Mouse (Mus musculus) spleen, postnatal 36 days (tissue): ENCODE results near the gene Gm8773.

Experiments used
- DNase-seq, 2 experiments: peaks; one replicate each; pipeline ENCODE4 v3.0.0; 2022; ENCODE audit warnings: low spot score in 2 of 2, mixed read lengths in 1 of 2

Gene Gm8773

GRCm38 (mm10) chr5:5573749-5574317 is at the start of gene Gm8773:
TSS of gene Gm8773 (plus strand) at chr5:5573799.
- DNase-seq = no peak

DNA sequence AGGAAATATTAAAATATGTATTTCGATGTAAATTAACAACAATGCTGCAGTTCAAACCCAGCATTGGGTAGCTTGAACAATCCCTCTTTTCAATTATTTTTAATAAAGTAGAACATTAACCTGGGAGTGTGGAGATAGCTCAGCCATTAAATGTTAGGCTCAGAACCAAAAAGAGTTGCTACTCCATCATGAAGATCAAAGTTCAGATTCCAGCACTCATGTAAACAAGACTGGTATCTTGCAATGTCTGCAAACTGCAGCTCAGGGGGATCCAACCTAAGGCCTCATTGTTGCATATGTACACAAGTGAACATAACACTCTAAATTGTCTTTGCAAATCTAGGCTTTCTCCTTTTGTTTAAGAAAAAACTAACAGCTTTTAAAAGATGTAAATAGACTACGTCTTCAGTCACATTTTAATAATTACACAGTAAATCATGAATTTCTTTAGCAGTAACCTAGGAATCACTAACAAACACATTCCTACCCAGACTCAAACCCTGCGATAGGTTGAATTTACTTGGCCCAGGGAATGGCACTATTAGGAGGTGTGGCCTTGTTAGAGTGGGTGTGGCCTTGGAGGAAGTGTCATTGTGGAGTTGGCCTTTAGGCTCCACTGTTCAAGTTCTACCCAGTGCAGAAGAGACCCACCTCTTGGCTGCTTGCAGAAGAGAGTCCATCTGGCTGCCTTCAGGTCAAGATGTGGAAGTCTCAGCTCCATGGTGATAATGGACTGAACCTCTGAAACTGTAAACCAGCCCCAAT is 39.8 kb upstream of the Gm8773 start:
- DNase-seq = no peak

GRCm38 (mm10) chr5:5536131-5536530 is 37.5 kb upstream of the Gm8773 start:
- no peak for DNase-seq

- no peak for DNase-seq
These were observed 33.8 kb upstream of the Gm8773 start for GRCm38 (mm10) chr5:5539771-5540170.

DNA sequence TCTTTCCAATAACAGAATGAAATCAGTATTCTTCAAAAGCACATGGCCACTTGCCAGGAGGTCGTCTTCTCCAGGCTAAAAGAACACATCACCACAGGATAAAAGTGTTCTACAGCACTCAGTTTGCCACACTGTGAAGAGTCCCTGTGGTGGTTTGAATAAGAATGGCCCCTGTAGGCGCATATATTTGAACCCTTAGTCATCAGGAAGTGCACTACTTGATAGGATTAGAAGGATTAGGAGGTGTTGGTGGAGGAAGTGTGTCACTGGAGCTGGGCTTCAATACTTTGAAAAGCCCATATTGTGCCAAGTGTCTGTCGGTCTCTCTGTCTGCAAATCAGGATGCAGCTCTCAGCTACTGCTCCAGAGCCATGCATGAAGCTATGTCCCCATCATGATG is 33.2 kb upstream of the Gm8773 start:
- DNase-seq = no peak

- no peak for DNase-seq
These were observed 22.5 kb upstream of the Gm8773 start for GRCm38 (mm10) chr5:5551110-5551509.

DNA sequence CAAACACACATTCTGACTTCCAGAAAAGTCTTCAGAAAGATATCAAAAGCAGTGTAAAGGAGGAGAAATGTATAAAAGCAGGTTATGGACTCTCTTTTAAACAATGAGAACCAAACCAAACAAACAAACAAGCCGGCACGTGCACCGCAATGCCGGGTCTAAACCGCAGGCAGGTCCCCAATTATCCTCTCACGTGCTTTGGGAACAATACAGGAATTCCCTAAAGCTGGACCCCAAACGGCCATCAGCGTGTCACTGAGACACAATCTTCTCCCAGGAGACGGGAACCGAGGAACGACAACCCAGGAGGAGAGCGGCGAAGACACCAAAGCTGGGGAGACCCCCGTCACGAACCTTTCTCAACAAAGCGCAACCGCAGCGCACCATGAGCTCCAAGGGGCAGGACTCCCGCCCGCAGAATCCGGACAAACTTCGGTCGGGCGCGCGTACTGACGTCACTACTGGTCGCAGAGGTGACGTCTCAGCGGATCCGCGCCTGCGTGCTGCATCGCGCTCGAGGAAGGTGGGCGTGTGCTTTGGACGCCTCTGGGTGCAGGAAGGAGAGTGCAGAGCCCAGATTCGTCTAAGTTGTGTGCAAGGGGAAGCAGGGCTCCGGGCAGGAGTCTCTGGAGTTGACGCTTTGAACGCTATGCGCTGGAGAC is 14.4 kb upstream of the Gm8773 start, which contains the start of gene Gtpbp10:
TSS of gene Gtpbp10 (minus strand) at position 460 of the 662 bp plus-strand sequence.
- DNase-seq = peak; percentile 81 to 85

- no peak for DNase-seq
These were observed 13.8 kb upstream of the Gm8773 start for GRCm38 (mm10) chr5:5559798-5560197.

- no peak for DNase-seq
These were observed 12.4 kb upstream of the Gm8773 start for GRCm38 (mm10) chr5:5561041-5561706.

DNA sequence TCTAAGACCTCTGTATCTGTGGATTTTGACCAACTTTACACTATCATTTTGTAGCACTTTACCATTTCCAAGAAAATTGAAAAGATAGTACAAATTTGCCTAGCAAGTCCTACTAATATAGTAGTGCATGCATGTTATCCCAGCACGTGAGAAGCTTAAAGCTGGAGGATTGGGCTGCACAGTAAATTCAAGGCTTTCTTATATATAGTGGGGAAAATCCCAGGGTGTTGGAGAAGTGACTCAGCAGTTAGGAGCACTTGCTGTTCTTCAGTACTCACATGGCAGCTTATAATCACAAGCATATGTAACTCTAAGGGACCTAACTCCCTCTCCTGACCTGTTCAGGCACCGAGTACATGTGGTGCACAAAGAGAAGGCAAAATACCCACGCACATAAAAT is 11.2 kb upstream of the Gm8773 start:
- DNase-seq = no peak

DNA sequence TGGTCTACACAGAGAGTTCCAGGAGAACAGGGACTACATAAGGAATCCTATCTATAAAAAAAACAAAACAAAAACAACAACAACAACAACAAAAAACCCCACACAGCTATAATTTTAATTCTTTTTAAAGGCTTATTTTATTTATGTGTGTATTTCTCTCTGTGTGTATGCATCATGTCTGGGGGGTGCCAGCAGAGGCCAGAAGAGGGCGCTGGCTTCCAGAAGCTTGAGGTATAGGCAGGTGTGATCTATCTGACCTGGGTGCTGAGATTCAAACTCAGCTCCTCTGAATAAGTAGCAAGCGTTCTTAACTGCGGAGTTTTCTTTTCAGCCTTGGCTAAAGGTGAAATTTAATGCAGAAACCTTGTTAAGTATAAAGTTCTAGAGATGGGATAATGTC is 14.1 kb downstream of the Gm8773 start:
- no peak for DNase-seq

GRCm38 (mm10) chr5:5610540-5610939 is 36.9 kb downstream of the Gm8773 start:
- no peak for DNase-seq

DNA sequence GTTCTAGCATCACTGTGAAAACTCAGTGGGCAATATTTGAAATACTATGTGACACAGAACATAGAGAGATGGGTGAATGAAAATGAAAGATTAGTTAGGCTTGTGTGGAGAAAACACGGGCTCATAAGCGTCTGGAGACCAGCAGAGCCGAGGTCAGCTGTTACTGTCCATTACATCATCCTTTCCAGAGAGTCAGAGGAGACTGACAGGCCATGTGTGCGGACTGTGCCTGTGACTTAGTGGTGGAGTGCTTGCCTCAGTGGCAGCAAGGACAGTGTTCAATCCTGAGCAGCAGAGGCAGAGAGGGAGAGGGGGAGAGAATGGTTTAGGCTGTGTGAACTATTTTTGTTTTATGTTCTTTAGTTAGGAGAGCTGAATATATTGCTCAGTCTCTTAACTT is 44.7 kb downstream of the Gm8773 start:
- no peak for DNase-seq

- DNase-seq = no peak
These were observed 51.9 kb downstream of the Gm8773 start for GRCm38 (mm10) chr5:5625491-5625890.
